Mouse (Mus musculus): Measurements from ENCODE around the gene Rpl22. TPM values are rescaled to one million over a fixed set of nuclear protein-coding genes. Genes with fewer than 3 reads are reported as not detected.

Rpl22 gene
- polyA plus RNA-seq, 1 experiment from 2014 or later, result 372 TPM

- Histone ChIP-seq H3K27ac (replicated peaks) (no peak overlapping the region), H3K27me3 (ENCODE audit: control insufficient read depth, insufficient read depth, low read length) (no peaks in the 10 kb centered on the region), H3K9ac (ENCODE audit: low read length) (no peak overlapping the region), H3K4me3 (ENCODE audit: low read depth, low read length) (no peak overlapping the region), H3K36me3 (ENCODE audit: control insufficient read depth, insufficient read depth, low read length) (no peaks in the 10 kb centered on the region), H3K4me1 (replicated peaks; ENCODE audit: control insufficient read depth, insufficient read depth) (no peaks in the 10 kb centered on the region), H3K4me2 (replicated peaks; ENCODE audit: low read depth) (peak overlapping the region; percentile 14), H3K9me3 (ENCODE audit: control insufficient read depth, low read length) (no peaks in the 10 kb centered on the region)
- 1% methylated on average over 23 of the region's 24 CpGs for WGBS
- TF ChIP-seq EP300 (optimal IDR thresholded peaks at IDR 0.05) (no peak), CTCF (IDR thresholded peaks at IDR 0.05; ENCODE audit: low read depth) (no peak)
- ATAC-seq (ENCODE audit: low FRiP score, low TSS enrichment) (0 out of 2 replicates have a peak, but pooled peaks have one; percentile 41), DNase-seq (ENCODE audit: low spot score) (peak; percentile 74)
These were observed 35.3 kb downstream of the Rpl22 start for GRCm38 (mm10) chr4:152360855-152361254.

GRCm38 (mm10) chr4:152362180-152362579 lies 36.6 kb downstream of the Rpl22 start:
- H3K4me2 ChIP-seq (replicated peaks; ENCODE audit: low read depth), result no peak overlapping the region
- ATAC-seq (ENCODE audit: low FRiP score, low TSS enrichment), result no peak
- no peaks in the 10 kb centered on the region for H3K9me3 ChIP-seq (ENCODE audit: control insufficient read depth, low read length)
- H3K27me3 ChIP-seq (ENCODE audit: control insufficient read depth, insufficient read depth, low read length), result no peaks in the 10 kb centered on the region
- H3K9ac ChIP-seq (ENCODE audit: low read length), result no peak overlapping the region
- no peak for DNase-seq (ENCODE audit: low spot score)
- H3K27ac ChIP-seq (replicated peaks), result no peak overlapping the region
- TF ChIP-seq EP300 (optimal IDR thresholded peaks at IDR 0.05) (no peak), CTCF (IDR thresholded peaks at IDR 0.05; ENCODE audit: low read depth) (no peak)
- no peaks in the 10 kb centered on the region for H3K36me3 ChIP-seq (ENCODE audit: control insufficient read depth, insufficient read depth, low read length)
- no peak overlapping the region for H3K4me3 ChIP-seq (ENCODE audit: low read depth, low read length)
- H3K4me1 ChIP-seq (replicated peaks; ENCODE audit: control insufficient read depth, insufficient read depth), result no peaks in the 10 kb centered on the region
- 46% methylated on average over 9 of the region's 9 CpGs for WGBS

- Histone ChIP-seq H3K4me3 (ENCODE audit: low read depth, low read length) (no peak overlapping the region), H3K9me3 (ENCODE audit: control insufficient read depth, low read length) (no peaks in the 10 kb centered on the region), H3K4me1 (replicated peaks; ENCODE audit: control insufficient read depth, insufficient read depth) (no peaks in the 10 kb centered on the region), H3K9ac (ENCODE audit: low read length) (no peak overlapping the region), H3K27ac (replicated peaks) (no peak overlapping the region), H3K36me3 (ENCODE audit: control insufficient read depth, insufficient read depth, low read length) (no peaks in the 10 kb centered on the region), H3K27me3 (ENCODE audit: control insufficient read depth, insufficient read depth, low read length) (no peaks in the 10 kb centered on the region), H3K4me2 (replicated peaks; ENCODE audit: low read depth) (no peak overlapping the region)
- no peak for DNase-seq (ENCODE audit: low spot score)
- TF ChIP-seq EP300 (optimal IDR thresholded peaks at IDR 0.05) (no peak), CTCF (IDR thresholded peaks at IDR 0.05; ENCODE audit: low read depth) (no peak)
- no peak for ATAC-seq (ENCODE audit: low FRiP score, low TSS enrichment)
- WGBS, result 75% methylated on average over 7 of the region's 7 CpGs
These were observed 39.7 kb downstream of the Rpl22 start for GRCm38 (mm10) chr4:152365228-152365627.

GRCm38 (mm10) chr4:152382528-152383252 lies 57.1 kb downstream of the Rpl22 start:
- no peaks in the 10 kb centered on the region for H3K9me3 ChIP-seq (ENCODE audit: control insufficient read depth, low read length)
- no peaks in the 10 kb centered on the region for H3K27me3 ChIP-seq (ENCODE audit: control insufficient read depth, insufficient read depth, low read length)
- DNase-seq (ENCODE audit: low spot score) (no peak), ATAC-seq (ENCODE audit: low FRiP score, low TSS enrichment) (no peak)
- no peak for TF ChIP-seq CTCF (IDR thresholded peaks at IDR 0.05; ENCODE audit: low read depth)
- no peak for TF ChIP-seq EP300 (optimal IDR thresholded peaks at IDR 0.05)
- no peaks in the 10 kb centered on the region for H3K4me1 ChIP-seq (replicated peaks; ENCODE audit: control insufficient read depth, insufficient read depth)
- 78% methylated on average over 17 of the region's 17 CpGs for WGBS
- H3K27ac ChIP-seq (replicated peaks), result no peak overlapping the region
- no peak overlapping the region for H3K9ac ChIP-seq (ENCODE audit: low read length)
- H3K4me3 ChIP-seq (ENCODE audit: low read depth, low read length), result no peak overlapping the region
- no peaks in the 10 kb centered on the region for H3K36me3 ChIP-seq (ENCODE audit: control insufficient read depth, insufficient read depth, low read length)
- H3K4me2 ChIP-seq (replicated peaks; ENCODE audit: low read depth), result no peak overlapping the region

Other genes starting within 250 kb of the Rpl22 start
- gene Tnfrsf25, start 209.8 kb upstream of the Rpl22 start, polyA plus RNA-seq (2015; fragmentation: Nextera tagmentation; extraction: Ambion mirVana), result 0.49 and 0.96 TPM in 2 replicates
- gene Espn, start 173.4 kb upstream of the Rpl22 start, polyA plus RNA-seq (2015; fragmentation: Nextera tagmentation; extraction: Ambion mirVana), result 13.8 and 14.4 TPM in 2 replicates
- gene Hes2, start 166.9 kb upstream of the Rpl22 start, polyA plus RNA-seq (2015; fragmentation: Nextera tagmentation; extraction: Ambion mirVana), result 0.52 and 0.87 TPM in 2 replicates
- gene Acot7, start 147.6 kb upstream of the Rpl22 start, polyA plus RNA-seq (2015; fragmentation: Nextera tagmentation; extraction: Ambion mirVana), result 51.7 and 55.0 TPM in 2 replicates
- gene Gpr153, start 51.5 kb upstream of the Rpl22 start, polyA plus RNA-seq (2015; fragmentation: Nextera tagmentation; extraction: Ambion mirVana), result 6.9 and 8.4 TPM in 2 replicates
- not detected in 2 replicates for gene Hes3, start 34.1 kb upstream of the Rpl22 start, polyA plus RNA-seq (2015; fragmentation: Nextera tagmentation; extraction: Ambion mirVana)
- 9.6 and 10.2 TPM in 2 replicates for gene Icmt, start 28.5 kb upstream of the Rpl22 start, polyA plus RNA-seq (2015; fragmentation: Nextera tagmentation; extraction: Ambion mirVana)
- 0.40 and 0.46 TPM in 2 replicates for gene Rnf207, start 6.7 kb upstream of the Rpl22 start, polyA plus RNA-seq (2015; fragmentation: Nextera tagmentation; extraction: Ambion mirVana)
- 1.3 and 1.9 TPM in 2 replicates for gene Chd5, start 12.9 kb downstream of the Rpl22 start, polyA plus RNA-seq (2015; fragmentation: Nextera tagmentation; extraction: Ambion mirVana)
- gene Nphp4, start 151.0 kb downstream of the Rpl22 start, polyA plus RNA-seq (2015; fragmentation: Nextera tagmentation; extraction: Ambion mirVana), result 0.48 and 0.58 TPM in 2 replicates
- gene Kcnab2, start 152.1 kb downstream of the Rpl22 start, polyA plus RNA-seq (2015; fragmentation: Nextera tagmentation; extraction: Ambion mirVana), result 1.2 and 1.3 TPM in 2 replicates